Mouse (Mus musculus): Measurements from ENCODE around the gene Ccndbp1. TPM values are rescaled to one million over a fixed set of nuclear protein-coding genes. Genes with fewer than 3 reads are reported as not detected.

Gene Ccndbp1
- total and polyA plus RNA-seq, 3 experiments, result 23.4 to 38.8 (median 33.4) TPM

- DNase-seq (ENCODE audit: extremely low read depth), result no peak
- dilution Hi-C loops (cut with MboI; ENCODE audit: extremely low pct_ligation_motif_present, extremely low pct_unique_long_range_greater_than_20kb, low sequenced_read_pairs) (no loop called here), in situ Hi-C loops (cut with MboI; ENCODE audit: low pct_ligation_motif_present, low pct_unique_long_range_greater_than_20kb, low sequenced_read_pairs) (loop anchor here (10.0 kb wide), 1 partner anchor 49 kb away; no protein-coding TSS in a partner anchor)
- H3K27me3 ChIP-seq (replicated peaks), result peaks cover 5% of the 10 kb centered on the region
- no peaks in the 10 kb centered on the region for H3K9me3 ChIP-seq (replicated peaks; ENCODE audit: low read length)
- no peaks in the 10 kb centered on the region for H3K36me3 ChIP-seq (replicated peaks in 1 of 2; ENCODE audit: control insufficient read depth in 1 of 2, insufficient read depth in 1 of 2, low read length in 1 of 2)
- TF ChIP-seq JUN (IDR thresholded peaks at IDR 0.05; ENCODE audit: insufficient read depth, low read depth, low read length) (no peak), ETS1 (conservative IDR thresholded peaks at IDR 0.05; ENCODE audit: low read depth, low read length) (no peak), PAX5 (IDR thresholded peaks at IDR 0.05; ENCODE audit: low read length) (no peak), BHLHE40 (IDR thresholded peaks at IDR 0.05; ENCODE audit: low read depth, low read length) (no peak), ZNF384 (IDR thresholded peaks at IDR 0.05; ENCODE audit: low read depth, low read length) (no peak), NRF1 (IDR thresholded peaks at IDR 0.05; ENCODE audit: low read depth, low read length) (no peak), ELF1 (IDR thresholded peaks at IDR 0.05; ENCODE audit: low read depth, low read length) (no peak), CTCF (conservative IDR thresholded peaks at IDR 0.05 in 1 of 2, IDR thresholded peaks at IDR 0.05 in 1 of 2; ENCODE audit: low read depth in 2 of 2, low read length in 2 of 2) (no peak), MAFK (IDR thresholded peaks at IDR 0.05; ENCODE audit: insufficient replicate concordance, low read length) (no peak), UBTF (IDR thresholded peaks at IDR 0.05; ENCODE audit: low read depth, low read length) (no peak), E2F4 (IDR thresholded peaks at IDR 0.05; ENCODE audit: insufficient replicate concordance, low read depth, low read length) (no peak)
- no peak overlapping the region for H3K9ac ChIP-seq (ENCODE audit: insufficient read depth, low read depth)
- H3K79me2 ChIP-seq (replicated peaks; ENCODE audit: control insufficient read depth, extremely low read depth, insufficient read depth, poor library complexity, severe bottlenecking), result no peaks in the 10 kb centered on the region
- H3K27ac ChIP-seq (ENCODE audit: insufficient read depth, low read depth), result no peak overlapping the region
- no peaks in the 10 kb centered on the region for H3K4me1 ChIP-seq (ENCODE audit: control insufficient read depth in 1 of 2, insufficient read depth in 2 of 2)
- no peak overlapping the region for H3K4me2 ChIP-seq (ENCODE audit: insufficient read depth, low read depth, poor library complexity, severe bottlenecking)
- H3K4me3 ChIP-seq (replicated peaks in 1 of 3; ENCODE audit: low read depth in 2 of 3, low read length in 2 of 3, poor library complexity in 1 of 3), result no peak overlapping the region
Measured at GRCm38 (mm10) chr2:121045653-121046052, 37.5 kb downstream of the Ccndbp1 start.

DNA sequence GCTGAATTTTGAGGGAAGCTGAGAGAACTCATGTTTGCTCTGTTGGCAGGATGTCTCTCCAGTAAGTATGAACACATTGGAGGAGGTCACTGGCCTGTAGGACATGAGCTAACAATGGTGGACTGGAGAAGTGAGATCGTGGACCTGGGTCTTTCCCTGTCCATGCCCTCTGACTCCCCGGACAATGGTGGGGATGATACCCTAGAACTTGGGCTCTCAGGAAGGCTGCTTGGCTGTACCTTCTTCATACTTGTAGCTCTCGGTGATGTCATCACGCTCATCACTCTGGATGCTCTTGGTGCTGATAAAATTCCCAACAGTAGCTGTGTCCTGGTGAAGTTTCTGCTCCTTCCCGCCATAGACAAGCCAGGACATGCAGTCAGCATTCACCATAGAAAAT lies 44.0 kb downstream of the Ccndbp1 start:
- in situ Hi-C loops (cut with MboI; ENCODE audit: low pct_ligation_motif_present, low pct_unique_long_range_greater_than_20kb, low sequenced_read_pairs) (no loop called here), dilution Hi-C loops (cut with MboI; ENCODE audit: extremely low pct_ligation_motif_present, extremely low pct_unique_long_range_greater_than_20kb, low sequenced_read_pairs) (no loop called here)
- peaks cover 0 to 2% of the 10 kb centered on the region in 2 experiments; a peak in 1 of 4 replicates for H3K4me1 ChIP-seq (ENCODE audit: control insufficient read depth in 1 of 2, insufficient read depth in 2 of 2)
- H3K36me3 ChIP-seq (replicated peaks in 1 of 2; ENCODE audit: control insufficient read depth in 1 of 2, insufficient read depth in 1 of 2, low read length in 1 of 2), result no peaks in the 10 kb centered on the region
- no peak for DNase-seq (ENCODE audit: extremely low read depth)
- H3K9ac ChIP-seq (ENCODE audit: insufficient read depth, low read depth), result no peak overlapping the region
- TF ChIP-seq MAX (IDR thresholded peaks at IDR 0.05; ENCODE audit: low read length) (no peak), CTCF (conservative IDR thresholded peaks at IDR 0.05 in 1 of 2, IDR thresholded peaks at IDR 0.05 in 1 of 2; ENCODE audit: low read depth in 2 of 2, low read length in 2 of 2) (no peak), HCFC1 (IDR thresholded peaks at IDR 0.05; ENCODE audit: low read depth, low read length) (no peak), RAD21 (IDR thresholded peaks at IDR 0.05; ENCODE audit: low read depth, low read length) (no peak)
- H3K4me2 ChIP-seq (ENCODE audit: insufficient read depth, low read depth, poor library complexity, severe bottlenecking), result no peak overlapping the region
- no peak overlapping the region for H3K4me3 ChIP-seq (replicated peaks in 1 of 3; ENCODE audit: low read depth in 2 of 3, low read length in 2 of 3, poor library complexity in 1 of 3)
- H3K27ac ChIP-seq (ENCODE audit: insufficient read depth, low read depth), result no peak overlapping the region
- no peaks in the 10 kb centered on the region for H3K79me2 ChIP-seq (replicated peaks; ENCODE audit: control insufficient read depth, extremely low read depth, insufficient read depth, poor library complexity, severe bottlenecking)
- H3K27me3 ChIP-seq (replicated peaks), result no peaks in the 10 kb centered on the region
- no peaks in the 10 kb centered on the region for H3K9me3 ChIP-seq (replicated peaks; ENCODE audit: low read length)

DNA sequence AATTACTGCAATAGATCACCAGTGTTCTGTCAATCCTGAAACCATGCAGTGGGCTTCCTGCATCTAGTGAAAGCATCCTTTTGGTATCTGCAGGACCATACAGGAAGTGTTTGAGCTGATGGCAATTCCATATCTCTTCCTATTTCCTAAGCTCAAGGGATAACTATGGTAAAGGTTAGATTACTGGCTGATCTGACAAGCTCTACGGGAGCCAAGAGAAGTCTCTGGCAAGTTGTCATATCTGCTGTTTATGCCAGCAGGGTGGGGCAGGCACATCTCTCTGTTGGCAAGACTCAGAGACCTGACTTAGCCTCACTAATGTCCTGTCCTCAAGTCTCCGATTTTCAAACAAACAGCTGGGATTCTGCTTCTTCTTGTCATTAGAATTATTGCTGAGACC lies 45.9 kb downstream of the Ccndbp1 start:
- in situ Hi-C loops (cut with MboI; ENCODE audit: low pct_ligation_motif_present, low pct_unique_long_range_greater_than_20kb, low sequenced_read_pairs), result no loop called here
- DNase-seq (ENCODE audit: extremely low read depth), result no peak
- Histone ChIP-seq H3K79me2 (replicated peaks; ENCODE audit: control insufficient read depth, extremely low read depth, insufficient read depth, poor library complexity, severe bottlenecking) (no peaks in the 10 kb centered on the region), H3K36me3 (replicated peaks in 1 of 2; ENCODE audit: control insufficient read depth in 1 of 2, insufficient read depth in 1 of 2, low read length in 1 of 2) (no peaks in the 10 kb centered on the region), H3K4me3 (replicated peaks in 1 of 3; ENCODE audit: low read depth in 2 of 3, low read length in 2 of 3, poor library complexity in 1 of 3) (no peak overlapping the region), H3K9me3 (replicated peaks; ENCODE audit: low read length) (no peaks in the 10 kb centered on the region), H3K4me2 (ENCODE audit: insufficient read depth, low read depth, poor library complexity, severe bottlenecking) (no peak overlapping the region), H3K27me3 (replicated peaks) (peaks cover 2% of the 10 kb centered on the region), H3K9ac (ENCODE audit: insufficient read depth, low read depth) (no peak overlapping the region), H3K27ac (ENCODE audit: insufficient read depth, low read depth) (no peak overlapping the region), H3K4me1 (ENCODE audit: control insufficient read depth in 1 of 2, insufficient read depth in 2 of 2) (peaks cover 0 to 2% of the 10 kb centered on the region in 2 experiments; a peak in 1 of 4 replicates)
- dilution Hi-C loops (cut with MboI; ENCODE audit: extremely low pct_ligation_motif_present, extremely low pct_unique_long_range_greater_than_20kb, low sequenced_read_pairs), result no loop called here
- TF ChIP-seq E2F4 (IDR thresholded peaks at IDR 0.05; ENCODE audit: insufficient replicate concordance, low read depth, low read length), result no peak
- TF ChIP-seq IRF4 (IDR thresholded peaks at IDR 0.05; ENCODE audit: low read depth, low read length), result no peak
- TF ChIP-seq POLR2A (IDR thresholded peaks at IDR 0.05; ENCODE audit: low read depth, low read length), result no peak
- no peak for TF ChIP-seq UBTF (IDR thresholded peaks at IDR 0.05; ENCODE audit: low read depth, low read length)

All from CH12.LX (cell line).